ENCODE assay signal across 8 mouse cellular contexts in genomic region chr14:61112404-61112803, GRCm38 (mm10). TPM values are rescaled to one million over a fixed set of nuclear protein-coding genes. Genes with fewer than 3 reads are reported as not detected.
A peak's percentile ranks its signal among the peaks of the same experiment; 100 is the strongest.
DNase-seq lines count a peak whose midpoint lies in the region; ATAC-seq lines count a peak whose summit lies in the region.

No protein-coding gene starts in this region.

- no peak overlapping the region for H3K27ac ChIP-seq in kidney, embryonic 16.5 days (ENCODE audit: low read length)
- no peak overlapping the region for H3K27ac ChIP-seq in intestine, embryonic 15.5 days
- no peak overlapping the region for H3K27ac ChIP-seq in limb, embryonic 11.5 days (replicated peaks; ENCODE audit: low read depth, low read length)
- no peak overlapping the region for H3K27ac ChIP-seq in stomach, embryonic 14.5 days (ENCODE audit: low read length)

- H3K9ac ChIP-seq in kidney, embryonic 16.5 days (replicated peaks; ENCODE audit: low read length), result no peak overlapping the region
- no peak overlapping the region for H3K9ac ChIP-seq in intestine, embryonic 15.5 days
- H3K9ac ChIP-seq in limb, embryonic 11.5 days (ENCODE audit: low read length), result no peak overlapping the region
- no peak overlapping the region for H3K9ac ChIP-seq in stomach, embryonic 14.5 days (replicated peaks; ENCODE audit: low read depth, low read length)

- no peak overlapping the region for H3K4me2 ChIP-seq in kidney, embryonic 16.5 days (replicated peaks; ENCODE audit: low read depth, low read length)
- no peak overlapping the region for H3K4me2 ChIP-seq in intestine, embryonic 15.5 days (replicated peaks)
- no peak overlapping the region for H3K4me2 ChIP-seq in limb, embryonic 11.5 days (ENCODE audit: low read depth, severe bottlenecking)
- no peak overlapping the region for H3K4me2 ChIP-seq in stomach, embryonic 14.5 days (replicated peaks; ENCODE audit: low read depth, low read length)

- H3K27me3 ChIP-seq in kidney, embryonic 16.5 days (ENCODE audit: insufficient read depth, low read length), result no peaks in the 10 kb centered on the region
- no peaks in the 10 kb centered on the region for H3K27me3 ChIP-seq in intestine, embryonic 15.5 days (replicated peaks)
- H3K27me3 ChIP-seq in limb, embryonic 11.5 days (ENCODE audit: control insufficient read depth, insufficient read depth, low read length), result no peaks in the 10 kb centered on the region; the same call in 1 of the 2 replicates
- no peaks in the 10 kb centered on the region for H3K27me3 ChIP-seq in stomach, embryonic 14.5 days (ENCODE audit: control insufficient read depth, insufficient read depth, low read length)

- 2% methylated on average over 11 of the region's 11 CpGs for WGBS in kidney, embryonic 16.5 days
- 3% methylated on average over 11 of the region's 11 CpGs for WGBS in intestine, embryonic 15.5 days
- WGBS in limb, embryonic 11.5 days, result 5% methylated on average over 11 of the region's 11 CpGs
- WGBS in stomach, embryonic 14.5 days, result 5% methylated on average over 11 of the region's 11 CpGs

- no peak for ATAC-seq in kidney, embryonic 16.5 days (ENCODE audit: low FRiP score, low TSS enrichment)
- ATAC-seq in intestine, embryonic 15.5 days, result 0 out of 2 replicates have a peak, but pooled peaks have one; percentile 43
- no peak for ATAC-seq in limb, embryonic 11.5 days (ENCODE audit: insufficient number of reproducible peaks, low FRiP score, low TSS enrichment, low read depth)
- ATAC-seq in stomach, embryonic 14.5 days (ENCODE audit: insufficient number of reproducible peaks, insufficient read depth, low FRiP score, low read depth), result 0 out of 2 replicates have a peak, but pooled peaks have one; percentile 46

- H3K4me3 ChIP-seq in kidney, embryonic 16.5 days (ENCODE audit: low read length), result no peak overlapping the region
- H3K4me3 ChIP-seq in intestine, embryonic 15.5 days (replicated peaks), result no peak overlapping the region
- no peak overlapping the region for H3K4me3 ChIP-seq in limb, embryonic 11.5 days (ENCODE audit: low read depth, low read length)
- H3K4me3 ChIP-seq in stomach, embryonic 14.5 days (ENCODE audit: low read depth, low read length), result no peak overlapping the region

- no peaks in the 10 kb centered on the region for H3K4me1 ChIP-seq in kidney, embryonic 16.5 days (ENCODE audit: insufficient read depth, low read length)
- H3K4me1 ChIP-seq in intestine, embryonic 15.5 days (replicated peaks), result no peaks in the 10 kb centered on the region
- no peaks in the 10 kb centered on the region for H3K4me1 ChIP-seq in limb, embryonic 11.5 days (ENCODE audit: control insufficient read depth, insufficient read depth, low read length)
- H3K4me1 ChIP-seq in stomach, embryonic 14.5 days (ENCODE audit: control insufficient read depth, insufficient read depth, low read length), result no peaks in the 10 kb centered on the region

- DNase-seq in kidney, adult 11 months, result peak; percentile 8
- DNase-seq in cerebellum, adult 9-10 months, result peak; percentile 63
- peak; percentile 21 to 89 for DNase-seq in frontal cortex, adult 2 months (ENCODE audit: extremely low spot score in 1 of 2, low spot score in 1 of 2)
- peak; percentile 90 for DNase-seq in limb, embryonic 11.5 days (ENCODE audit: low spot score)
- peak; percentile 83 for DNase-seq in neural tube, embryonic 10.5 days (ENCODE audit: extremely low spot score, low spot score)

- H3K36me3 ChIP-seq in kidney, embryonic 16.5 days (ENCODE audit: insufficient read depth, low read length), result no peaks in the 10 kb centered on the region
- H3K36me3 ChIP-seq in intestine, embryonic 15.5 days, result no peaks in the 10 kb centered on the region
- H3K36me3 ChIP-seq in limb, embryonic 11.5 days (ENCODE audit: control insufficient read depth, insufficient read depth, low read length), result no peaks in the 10 kb centered on the region
- H3K36me3 ChIP-seq in stomach, embryonic 14.5 days (ENCODE audit: control insufficient read depth, insufficient read depth, low read length), result no peaks in the 10 kb centered on the region

- H3K9me3 ChIP-seq in kidney, embryonic 16.5 days (ENCODE audit: low read length), result no peaks in the 10 kb centered on the region
- no peaks in the 10 kb centered on the region for H3K9me3 ChIP-seq in intestine, embryonic 15.5 days
- no peaks in the 10 kb centered on the region for H3K9me3 ChIP-seq in limb, embryonic 11.5 days (ENCODE audit: control insufficient read depth, low read length)
- H3K9me3 ChIP-seq in stomach, embryonic 14.5 days (ENCODE audit: control insufficient read depth, low read depth, low read length), result no peaks in the 10 kb centered on the region

RNA-seq across cellular contexts. Expression of gene Sacs, which starts 25.9 kb away (rescaled TPM):
- polyA plus RNA-seq in kidney, embryonic 16.5 days (2015; fragmentation: Nextera tagmentation; extraction: Ambion mirVana), result 1.5 and 1.7 TPM in 2 replicates
- 11.0 and 11.9 TPM in 2 replicates for polyA plus RNA-seq in frontal cortex, adult 2 months (2012; rRNA removed)
- polyA plus RNA-seq in intestine, embryonic 15.5 days (2015; fragmentation: Nextera tagmentation; extraction: Ambion mirVana), result 2.0 and 2.3 TPM in 2 replicates
- 3.1 and 3.5 TPM in 2 replicates for polyA plus RNA-seq in limb, embryonic 11.5 days (2014; fragmentation: Nextera tagmentation; extraction: Ambion mirVana)
- polyA plus RNA-seq in stomach, embryonic 14.5 days (2014; fragmentation: Nextera tagmentation; extraction: Ambion mirVana), result 4.9 and 5.5 TPM in 2 replicates

Comparison
In these comparisons a context has a peak if more than half of its experiments do, and no peak if none do; other contexts are left out.
1. DNase-seq: peak in every context shown above with its lines; median percentile 90 in limb, embryonic 11.5 days; 83 in neural tube, embryonic 10.5 days; 63 in cerebellum, adult 9-10 months; 55 in frontal cortex, adult 2 months; 8 in kidney, adult 11 months.
2. ATAC-seq: peak in intestine, embryonic 15.5 days (single experiment) and stomach, embryonic 14.5 days (single experiment); none in kidney, embryonic 16.5 days (single experiment) and limb, embryonic 11.5 days (single experiment).